Mouse (Mus musculus): ENCODE measurements around the gene Ttc39b. TPM values are rescaled to one million over a fixed set of nuclear protein-coding genes. Genes with fewer than 3 reads are reported as not detected.
A peak's percentile ranks its signal among the peaks of the same experiment; 100 is the strongest.

The Ttc39b gene
- polyA plus RNA-seq (2015; fragmentation: Nextera tagmentation; extraction: Ambion mirVana): 1.7 and 1.9 TPM in 2 replicates

- Histone ChIP-seq H3K4me1 (peaks cover 21% of the 10 kb centered on the region), H3K27ac (peak within 1 kb of the TSS; percentile 44; the same call in 1 of the 2 replicates), H3K9me3 (no peaks in the 10 kb centered on the region), H3K4me3 (peak within 1 kb of the TSS; percentile 74), H3K9ac (peak within 1 kb of the TSS; percentile 74), H3K4me2 (replicated peaks) (peak within 1 kb of the TSS; percentile 96), H3K36me3 (no peaks in the 10 kb centered on the region), H3K27me3 (peaks cover 16% of the 10 kb centered on the region)
- under 1% methylated on average over 57 of the region's 59 CpGs for WGBS
- ATAC-seq (ENCODE audit: low FRiP score, low read depth): peak; percentile 95
These were observed at the start of gene Ttc39b for GRCm38 (mm10) chr4:83323910-83324684. Gene Ttc39b (minus strand): TSS chr4:83324255.

GRCm38 (mm10) chr4:83373381-83373780, 49.3 kb upstream of the Ttc39b start:
- no peaks in the 10 kb centered on the region for H3K4me1 ChIP-seq
- ATAC-seq (ENCODE audit: low FRiP score, low read depth): no peak
- no peak overlapping the region for H3K4me2 ChIP-seq (replicated peaks)
- H3K9me3 ChIP-seq: no peaks in the 10 kb centered on the region
- H3K9ac ChIP-seq: no peak overlapping the region
- no peak overlapping the region for H3K4me3 ChIP-seq
- 60% methylated on average over 4 of the region's 4 CpGs for WGBS
- H3K27me3 ChIP-seq: no peaks in the 10 kb centered on the region
- no peak overlapping the region for H3K27ac ChIP-seq
- no peaks in the 10 kb centered on the region for H3K36me3 ChIP-seq

GRCm38 (mm10) chr4:83357738-83358137, 33.7 kb upstream of the Ttc39b start:
- Histone ChIP-seq H3K27me3 (no peaks in the 10 kb centered on the region), H3K4me3 (no peak overlapping the region), H3K4me2 (replicated peaks) (no peak overlapping the region), H3K4me1 (no peaks in the 10 kb centered on the region), H3K9ac (no peak overlapping the region), H3K9me3 (peaks cover 23% of the 10 kb centered on the region), H3K27ac (no peak overlapping the region), H3K36me3 (no peaks in the 10 kb centered on the region)
- no peak for ATAC-seq (ENCODE audit: low FRiP score, low read depth)
- WGBS: 59% methylated on average over 1 of the region's 1 CpGs

- H3K4me1 ChIP-seq: peaks cover 17% of the 10 kb centered on the region
- ATAC-seq (ENCODE audit: low FRiP score, low read depth): no peak
- WGBS: 87% methylated on average over 2 of the region's 2 CpGs
- H3K4me2 ChIP-seq (replicated peaks): no peak overlapping the region
- no peaks in the 10 kb centered on the region for H3K36me3 ChIP-seq
- no peak overlapping the region for H3K9ac ChIP-seq
- H3K4me3 ChIP-seq: no peak overlapping the region
- H3K9me3 ChIP-seq: peaks cover 17% of the 10 kb centered on the region; the same call in 1 of the 2 replicates
- H3K27ac ChIP-seq: no peak overlapping the region
- H3K27me3 ChIP-seq: no peaks in the 10 kb centered on the region
These were observed 30.7 kb upstream of the Ttc39b start for GRCm38 (mm10) chr4:83354786-83355185.

- Histone ChIP-seq H3K4me3 (no peak overlapping the region), H3K27me3 (no peaks in the 10 kb centered on the region), H3K4me2 (replicated peaks) (no peak overlapping the region), H3K9ac (no peak overlapping the region), H3K4me1 (peaks cover 17% of the 10 kb centered on the region), H3K36me3 (no peaks in the 10 kb centered on the region), H3K27ac (no peak overlapping the region), H3K9me3 (peaks cover 9% of the 10 kb centered on the region; the same call in 1 of the 2 replicates)
- ATAC-seq (ENCODE audit: low FRiP score, low read depth): no peak
- WGBS: 76% methylated on average over 6 of the region's 6 CpGs
These were observed 29.9 kb upstream of the Ttc39b start for GRCm38 (mm10) chr4:83353949-83354348.

- no peak overlapping the region for H3K4me3 ChIP-seq
- H3K27ac ChIP-seq: no peak overlapping the region
- H3K9ac ChIP-seq: no peak overlapping the region
- peaks cover 17% of the 10 kb centered on the region for H3K4me1 ChIP-seq
- ATAC-seq (ENCODE audit: low FRiP score, low read depth): no peak
- 93% methylated on average over 12 of the region's 12 CpGs for WGBS
- no peak overlapping the region for H3K4me2 ChIP-seq (replicated peaks)
- H3K9me3 ChIP-seq: peaks cover 4% of the 10 kb centered on the region; the same call in 1 of the 2 replicates
- H3K36me3 ChIP-seq: no peaks in the 10 kb centered on the region
- H3K27me3 ChIP-seq: no peaks in the 10 kb centered on the region
These were observed 29.2 kb upstream of the Ttc39b start for GRCm38 (mm10) chr4:83353276-83353675.

GRCm38 (mm10) chr4:83350719-83351118, 26.7 kb upstream of the Ttc39b start:
- no peaks in the 10 kb centered on the region for H3K36me3 ChIP-seq
- 0 out of 2 replicates have a peak overlapping the region, but pooled peaks have one; percentile 7 for H3K27ac ChIP-seq
- no peak overlapping the region for H3K4me3 ChIP-seq
- no peak overlapping the region for H3K4me2 ChIP-seq (replicated peaks)
- 39% methylated on average over 6 of the region's 6 CpGs for WGBS
- no peaks in the 10 kb centered on the region for H3K9me3 ChIP-seq
- ATAC-seq (ENCODE audit: low FRiP score, low read depth): peak; percentile 92
- H3K27me3 ChIP-seq: no peaks in the 10 kb centered on the region
- H3K9ac ChIP-seq: no peak overlapping the region
- peaks cover 17% of the 10 kb centered on the region for H3K4me1 ChIP-seq

GRCm38 (mm10) chr4:83348970-83349369, 24.9 kb upstream of the Ttc39b start:
- Histone ChIP-seq H3K4me2 (replicated peaks) (no peak overlapping the region), H3K4me3 (no peak overlapping the region), H3K27me3 (no peaks in the 10 kb centered on the region), H3K9me3 (no peaks in the 10 kb centered on the region), H3K36me3 (no peaks in the 10 kb centered on the region), H3K27ac (no peak overlapping the region), H3K4me1 (peaks cover 17% of the 10 kb centered on the region), H3K9ac (no peak overlapping the region)
- ATAC-seq (ENCODE audit: low FRiP score, low read depth): no peak
- 81% methylated on average over 1 of the region's 1 CpGs for WGBS

- H3K9me3 ChIP-seq: no peaks in the 10 kb centered on the region
- no peaks in the 10 kb centered on the region for H3K27me3 ChIP-seq
- peaks cover 13% of the 10 kb centered on the region for H3K4me1 ChIP-seq
- no peak overlapping the region for H3K4me3 ChIP-seq
- H3K9ac ChIP-seq: no peak overlapping the region
- no peak overlapping the region for H3K4me2 ChIP-seq (replicated peaks)
- 80% methylated on average over 2 of the region's 2 CpGs for WGBS
- H3K36me3 ChIP-seq: no peaks in the 10 kb centered on the region
- H3K27ac ChIP-seq: no peak overlapping the region
- no peak for ATAC-seq (ENCODE audit: low FRiP score, low read depth)
These were observed 19.8 kb upstream of the Ttc39b start for GRCm38 (mm10) chr4:83343895-83344294.

GRCm38 (mm10) chr4:83343146-83343823, 19.2 kb upstream of the Ttc39b start:
- H3K4me1 ChIP-seq: peaks cover 13% of the 10 kb centered on the region
- no peak overlapping the region for H3K27ac ChIP-seq
- H3K9me3 ChIP-seq: no peaks in the 10 kb centered on the region
- ATAC-seq (ENCODE audit: low FRiP score, low read depth): no peak
- no peaks in the 10 kb centered on the region for H3K27me3 ChIP-seq
- H3K4me2 ChIP-seq (replicated peaks): peak overlapping the region; percentile 52; the same call in 1 of the 2 replicates
- no peak overlapping the region for H3K4me3 ChIP-seq
- H3K9ac ChIP-seq: no peak overlapping the region
- 68% methylated on average over 9 of the region's 9 CpGs for WGBS
- no peaks in the 10 kb centered on the region for H3K36me3 ChIP-seq

- Histone ChIP-seq H3K27ac (no peak overlapping the region), H3K9ac (no peak overlapping the region), H3K36me3 (no peaks in the 10 kb centered on the region), H3K4me2 (replicated peaks) (peak overlapping the region; percentile 52), H3K9me3 (no peaks in the 10 kb centered on the region), H3K27me3 (no peaks in the 10 kb centered on the region), H3K4me1 (peaks cover 13% of the 10 kb centered on the region), H3K4me3 (0 out of 2 replicates have a peak overlapping the region, but pooled peaks have one; percentile 9)
- WGBS: 21% methylated on average over 14 of the region's 14 CpGs
- peak; percentile 54 for ATAC-seq (ENCODE audit: low FRiP score, low read depth)
These were observed 18.4 kb upstream of the Ttc39b start for GRCm38 (mm10) chr4:83342268-83342970.

- Histone ChIP-seq H3K4me3 (no peak overlapping the region), H3K36me3 (no peaks in the 10 kb centered on the region), H3K9me3 (no peaks in the 10 kb centered on the region), H3K4me2 (replicated peaks) (no peak overlapping the region), H3K9ac (no peak overlapping the region), H3K4me1 (peaks cover 13% of the 10 kb centered on the region), H3K27ac (no peak overlapping the region), H3K27me3 (no peaks in the 10 kb centered on the region)
- no peak for ATAC-seq (ENCODE audit: low FRiP score, low read depth)
- 86% methylated on average over 1 of the region's 1 CpGs for WGBS
These were observed 15.3 kb upstream of the Ttc39b start for GRCm38 (mm10) chr4:83339393-83339792.
